Mouse (Mus musculus) gastrocnemius, postnatal 4 days (tissue): Measurements from ENCODE around the gene Syt15. TPM values are rescaled to one million over a fixed set of nuclear protein-coding genes. Genes with fewer than 3 reads are reported as not detected.
A peak's percentile ranks its signal among the peaks of the same experiment; 100 is the strongest.
"Not testable (repeated sequence)": the region's sequence is repeated elsewhere in the genome, so short reads cannot be mapped to it uniquely, and the experiment has no call there.

ENCODE experiments used
- DNase-seq, 2 experiments: peaks; one replicate each; pipeline ENCODE4 v3.0.0; 2021 to 2022; ENCODE audit warnings: low spot score in 2 of 2, mixed read lengths in 2 of 2
- total RNA-seq, 2 experiments: library from RNA; stranded (reverse); gene quantifications; 2 replicates each; pipeline ENCODE4 v1.2.3; 2021

Syt15 gene
- total RNA-seq, 2 experiments from 2014 or later = 1.2 to 2.0 TPM

GRCm38 (mm10) chr14:34226566-34226965, 7.2 kb downstream of the Syt15 start:
- no peak for DNase-seq

- DNase-seq = no peak
These were observed 8.6 kb downstream of the Syt15 start for GRCm38 (mm10) chr14:34227981-34228380.

GRCm38 (mm10) chr14:34228830-34229506, 9.6 kb downstream of the Syt15 start:
- no peak for DNase-seq

GRCm38 (mm10) chr14:34232340-34232739, 12.9 kb downstream of the Syt15 start:
- DNase-seq = no peak

GRCm38 (mm10) chr14:34232866-34233680, 13.7 kb downstream of the Syt15 start:
- DNase-seq = no peak

- DNase-seq = no peak
These were observed 14.5 kb downstream of the Syt15 start for GRCm38 (mm10) chr14:34233846-34234245.

- peak in 1 of 2 experiments; percentile 66 for DNase-seq
These were observed 15.4 kb downstream of the Syt15 start for GRCm38 (mm10) chr14:34234630-34235380.

- no peak for DNase-seq
These were observed 20.9 kb downstream of the Syt15 start for GRCm38 (mm10) chr14:34240263-34240662.

- DNase-seq = no peak
These were observed 21.3 kb downstream of the Syt15 start for GRCm38 (mm10) chr14:34240676-34241075.

GRCm38 (mm10) chr14:34252470-34253145, 33.2 kb downstream of the Syt15 start:
- DNase-seq = no peak

- DNase-seq = no peak
These were observed 33.9 kb downstream of the Syt15 start for GRCm38 (mm10) chr14:34253261-34253660.

GRCm38 (mm10) chr14:34258525-34258924, 39.1 kb downstream of the Syt15 start:
- DNase-seq = not testable (repeated sequence)

- DNase-seq = no peak
These were observed 48.7 kb downstream of the Syt15 start for GRCm38 (mm10) chr14:34268046-34268445.

- DNase-seq = no peak
These were observed 53.9 kb downstream of the Syt15 start for GRCm38 (mm10) chr14:34273280-34273679.

GRCm38 (mm10) chr14:34274141-34274540, 54.7 kb downstream of the Syt15 start:
- DNase-seq = no peak

GRCm38 (mm10) chr14:34275225-34275624, 55.8 kb downstream of the Syt15 start:
- no peak for DNase-seq

- DNase-seq = no peak
These were observed 60.3 kb downstream of the Syt15 start for GRCm38 (mm10) chr14:34279726-34280125.
